Mouse (Mus musculus) B cell, adult 67 days (primary cell): ENCODE measurements around the gene Zfp942. TPM values are rescaled to one million over a fixed set of nuclear protein-coding genes. Genes with fewer than 3 reads are reported as not detected.

Source experiments
- total RNA-seq, 2 experiments: library from RNA; stranded (reverse); gene quantifications; 4 replicates each; pipeline ENCODE4 v1.2.4; 2023

The Zfp942 gene
- 10 to 100 TPM; 22.1 to 22.7 TPM for total RNA-seq

GRCm38 (mm10) chr17:21962107-21962907 lies at the start of gene Zfp942, which contains the start of gene Zfp943:
Gene Zfp942 (minus strand): TSS chr17:21962464.
Gene Zfp943 (plus strand): TSS chr17:21962552.

GRCm38 (mm10) chr17:21909456-21910052 lies 52.7 kb downstream of the Zfp942 start, which contains the start of gene Zfp995:
Gene Zfp995 (minus strand): TSS chr17:21909926.

Other genes with a start within 250 kb of the Zfp942 start
- 1 to 10 TPM; 3.1 to 6.4 TPM for gene Zfp229, start 231.7 kb downstream of the Zfp942 start, total RNA-seq
- under 1 TPM; 0.32 to 0.53 TPM for gene Zfp820, start 116.7 kb downstream of the Zfp942 start, total RNA-seq
- 1 to 10 TPM; 1.7 to 3.5 TPM for gene Zfp995, start 52.5 kb downstream of the Zfp942 start, total RNA-seq
- gene Zfp943, start 88 bp upstream of the Zfp942 start, total RNA-seq = 10 to 100 TPM; 33.8 to 40.5 TPM
- not detected for gene Zfp947, start 203.7 kb upstream of the Zfp942 start, total RNA-seq